Mouse (Mus musculus) induced T-regulatory cell, adult 2 months (primary cell): ENCODE measurements around the gene Krtap2-4.
"Not testable (repeated sequence)": the region's sequence is repeated elsewhere in the genome, so short reads cannot be mapped to it uniquely, and the experiment has no call there.

Source experiments
- DNase-seq: peaks from one replicate; pipeline ENCODE4 v3.0.0-alpha.2; 2012; ENCODE audit warnings: low read depth

Krtap2-4 gene

GRCm38 (mm10) chr11:99614796-99615363 is at the start of gene Krtap2-4:
Gene Krtap2-4, minus strand, starts transcription at chr11:99614846.
- no peak for DNase-seq

GRCm38 (mm10) chr11:99662802-99663201 is 48.2 kb upstream of the Krtap2-4 start:
- DNase-seq = no peak

- no peak for DNase-seq
These were observed 44.6 kb upstream of the Krtap2-4 start for GRCm38 (mm10) chr11:99659256-99659655.

GRCm38 (mm10) chr11:99658467-99659010 is 43.9 kb upstream of the Krtap2-4 start, which contains the start of gene Gm11563:
Gene Gm11563, minus strand, starts transcription at chr11:99658960.
- DNase-seq = not testable (repeated sequence)

GRCm38 (mm10) chr11:99657051-99657450 is 42.4 kb upstream of the Krtap2-4 start:
- no peak for DNase-seq

- DNase-seq = no peak
These were observed 35.5 kb upstream of the Krtap2-4 start, which contains the start of gene Gm11555 for GRCm38 (mm10) chr11:99650136-99650535. Gene Gm11555, minus strand, starts transcription at chr11:99650236.

GRCm38 (mm10) chr11:99646444-99646843 is 31.8 kb upstream of the Krtap2-4 start:
- DNase-seq = no peak

GRCm38 (mm10) chr11:99644351-99644750 is 29.7 kb upstream of the Krtap2-4 start:
- no peak for DNase-seq

- DNase-seq = not testable (repeated sequence)
These were observed 29.0 kb upstream of the Krtap2-4 start, which contains the start of gene Krtap4-7 for GRCm38 (mm10) chr11:99643635-99644139. Gene Krtap4-7, minus strand, starts transcription at chr11:99644089.

- DNase-seq = no peak
These were observed 26.3 kb upstream of the Krtap2-4 start for GRCm38 (mm10) chr11:99640926-99641325.

GRCm38 (mm10) chr11:99637086-99637485 is 22.4 kb upstream of the Krtap2-4 start:
- DNase-seq = no peak

GRCm38 (mm10) chr11:99634653-99635134 is 20.0 kb upstream of the Krtap2-4 start, which contains the start of gene Krtap4-2:
Gene Krtap4-2, minus strand, starts transcription at chr11:99635084.
- no peak for DNase-seq

GRCm38 (mm10) chr11:99633293-99633692 is 18.6 kb upstream of the Krtap2-4 start:
- no peak for DNase-seq

- DNase-seq = no peak
These were observed 16.2 kb upstream of the Krtap2-4 start for GRCm38 (mm10) chr11:99630890-99631289.

- DNase-seq = no peak
These were observed 13.5 kb upstream of the Krtap2-4 start, which contains the start of gene Krtap4-1 for GRCm38 (mm10) chr11:99628138-99628537. Gene Krtap4-1, minus strand, starts transcription at chr11:99628238.

GRCm38 (mm10) chr11:99620335-99620734 is 5.7 kb upstream of the Krtap2-4 start, which contains the start of gene Gm11562:
Gene Gm11562, minus strand, starts transcription at chr11:99620435.
- DNase-seq = no peak

GRCm38 (mm10) chr11:99610089-99610488 is 4.6 kb downstream of the Krtap2-4 start, which contains the start of gene Gm11937:
Gene Gm11937, minus strand, starts transcription at chr11:99610189.
- DNase-seq = not testable (repeated sequence)

GRCm38 (mm10) chr11:99609126-99609525 is 5.5 kb downstream of the Krtap2-4 start:
- DNase-seq = no peak

GRCm38 (mm10) chr11:99603208-99603607 is 11.4 kb downstream of the Krtap2-4 start, which contains the start of gene Gm11938:
Gene Gm11938, minus strand, starts transcription at chr11:99603308.
- DNase-seq = not testable (repeated sequence)

GRCm38 (mm10) chr11:99597742-99598141 is 16.9 kb downstream of the Krtap2-4 start, which contains the start of gene Krtap9-3:
Gene Krtap9-3, minus strand, starts transcription at chr11:99598105.
- not testable (repeated sequence) for DNase-seq

GRCm38 (mm10) chr11:99590981-99591380 is 23.7 kb downstream of the Krtap2-4 start, which contains the start of gene Krtap1-3:
Gene Krtap1-3, minus strand, starts transcription at chr11:99591339.
- no peak for DNase-seq

- DNase-seq = no peak
These were observed 29.6 kb downstream of the Krtap2-4 start for GRCm38 (mm10) chr11:99585096-99585495.
